Mouse (Mus musculus) testis, adult 2 months (tissue): ENCODE measurements around the gene Fads6.

ENCODE experiments used
- CTCF ChIP-seq: fragments of 200-500 bp; IDR thresholded peaks from 2 replicates; pipeline ENCODE4 v1.5.1; 2012; ENCODE audit warnings: low read depth, mild to moderate bottlenecking, inconsistent platforms, low read length, moderate library complexity; ENCODE audit not compliant: control insufficient read depth, insufficient read depth, insufficient replicate concordance
- POLR2A ChIP-seq: fragments of 200-500 bp; IDR thresholded peaks from 2 replicates; pipeline ENCODE4 v1.6.1; 2012; ENCODE audit warnings: low read depth, mild to moderate bottlenecking, inconsistent platforms, low read length, moderate library complexity; ENCODE audit not compliant: control insufficient read depth

DNA sequence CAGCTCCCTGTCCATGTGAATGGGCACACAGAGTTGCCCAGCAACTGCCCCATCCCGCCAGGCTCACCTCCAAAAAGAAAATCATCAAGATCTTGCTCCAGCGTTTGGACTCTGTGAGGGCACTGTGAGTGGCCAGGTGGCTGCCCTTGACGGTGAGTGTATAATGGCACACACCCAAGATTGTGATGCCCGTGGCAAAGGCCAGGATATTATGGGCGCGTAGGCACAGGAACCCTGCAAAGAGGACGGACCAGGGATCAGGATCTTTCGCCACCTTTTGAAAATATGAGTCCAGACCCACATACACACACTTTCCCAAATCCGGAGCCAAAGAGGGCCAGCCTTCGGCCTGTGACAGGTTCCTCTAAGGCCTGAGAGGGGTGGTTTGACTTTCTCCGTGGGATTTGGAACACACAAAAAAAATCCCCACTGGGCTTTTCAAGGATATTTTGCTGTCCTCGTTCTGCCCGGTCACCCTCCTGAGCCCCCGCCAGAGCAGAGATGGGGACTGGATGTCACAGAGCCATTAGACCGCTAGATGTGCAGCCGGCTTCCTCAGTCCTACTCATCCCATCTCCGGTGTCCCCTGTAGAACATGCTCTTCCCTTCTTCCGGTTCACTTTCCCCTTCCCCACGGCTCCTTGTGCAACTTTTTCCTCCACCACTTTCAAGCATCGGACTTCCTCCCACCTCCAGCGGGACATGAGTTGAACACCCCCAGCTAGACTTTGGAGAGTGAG is 822 bp downstream of the Fads6 start:
- TF ChIP-seq POLR2A (no peak), CTCF (no peak)
